Mouse (Mus musculus) forebrain, embryonic 12.5 days (tissue): ENCODE measurements at regions not wholly inside any gene's neighbourhood (a gene's known extent, or its start where the extent isn't known, plus 50 kb on each side); places are given as distances from the start of the nearest gene placed in this dataset.

Source experiments
- ATAC-seq: fragments of 200-750 bp; cut with Nextera tagmentation; 2 replicates; pipeline ENCODE4 v1.8.0; 2017; ENCODE audit warnings: moderate TSS enrichment; ENCODE audit not compliant: low FRiP score
- H3K27ac ChIP-seq: fragments of 300-500 bp; sonication (generic); 2 replicates; pipeline ENCODE4 v1.5.1; 2016; ENCODE audit warnings: mild to moderate bottlenecking
- H3K27me3 ChIP-seq: fragments of 300-500 bp; sonication (generic); 2 replicates; pipeline ENCODE4 v1.6.1; 2016; ENCODE audit warnings: mild to moderate bottlenecking
- H3K36me3 ChIP-seq: fragments of 300-500 bp; sonication (generic); replicated peaks from 2 replicates; pipeline ENCODE4 v1.6.1; 2016; ENCODE audit warnings: mild to moderate bottlenecking
- H3K4me1 ChIP-seq: fragments of 300-500 bp; sonication (generic); 2 replicates; pipeline ENCODE4 v1.6.1; 2016
- H3K4me2 ChIP-seq: fragments of 300-500 bp; sonication (generic); 2 replicates; pipeline ENCODE4 v1.6.1; 2016; ENCODE audit warnings: mild to moderate bottlenecking, moderate library complexity
- H3K4me3 ChIP-seq: fragments of 300-500 bp; sonication (generic); replicated peaks from 2 replicates; pipeline ENCODE4 v1.5.1; 2016; ENCODE audit warnings: mild to moderate bottlenecking
- H3K9ac ChIP-seq: fragments of 300-500 bp; sonication (generic); 2 replicates; pipeline ENCODE4 v1.6.1; 2016; ENCODE audit warnings: mild to moderate bottlenecking
- H3K9me3 ChIP-seq: fragments of 300-500 bp; sonication (generic); 2 replicates; pipeline ENCODE4 v1.6.1; 2016
- WGBS: fragments of 180-500 bp; shearing (Covaris S2); methylation state at CpG from one replicate; pipeline ENCODE4 v1.1.7; 2016; 5-methylcytosine and 5-hydroxymethylcytosine counted together

DNA sequence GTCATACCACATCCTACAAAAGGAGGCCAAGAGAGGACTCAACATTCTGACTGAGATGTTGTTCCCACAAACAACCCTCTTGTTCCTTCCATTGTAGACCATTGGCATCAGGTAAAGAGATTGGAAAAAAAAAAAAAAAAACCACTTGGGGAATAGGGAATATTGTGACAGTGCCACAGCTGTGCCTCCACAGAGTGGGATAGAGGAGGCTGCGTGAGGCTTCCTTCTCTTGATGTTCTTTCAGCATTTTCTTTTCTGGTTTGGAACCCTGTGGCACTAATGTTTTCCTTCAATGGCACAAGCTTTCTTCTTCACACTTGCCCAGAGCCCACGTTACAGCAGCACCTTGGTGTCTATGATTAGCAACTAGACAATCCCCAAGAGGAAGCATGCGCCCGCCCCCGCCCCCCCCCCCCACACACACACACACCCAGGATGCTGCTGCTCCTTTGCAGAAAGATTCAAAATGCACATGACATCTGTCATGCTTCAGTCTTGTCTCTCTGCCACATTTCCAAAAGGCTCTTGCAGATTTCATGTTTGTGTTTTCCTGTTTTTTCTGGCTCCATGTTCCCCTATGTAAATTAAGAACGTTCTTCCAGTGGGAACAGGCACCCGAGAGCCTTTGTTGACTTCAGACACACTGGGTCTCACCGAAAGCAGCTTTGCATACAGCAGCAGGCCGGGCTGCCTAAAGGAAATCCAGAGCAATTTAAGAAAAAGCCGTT lies 2283.4 kb upstream of the Gm7489 start:
- Histone ChIP-seq H3K4me2 (no peak overlapping the region), H3K9me3 (no peaks in the 10 kb centered on the region), H3K36me3 (no peaks in the 10 kb centered on the region), H3K4me1 (no peaks in the 10 kb centered on the region), H3K27ac (no peak overlapping the region), H3K27me3 (no peaks in the 10 kb centered on the region), H3K4me3 (no peak overlapping the region), H3K9ac (no peak overlapping the region)
- 50% methylated on average over 10 of the region's 10 CpGs for WGBS
- no peak for ATAC-seq

DNA sequence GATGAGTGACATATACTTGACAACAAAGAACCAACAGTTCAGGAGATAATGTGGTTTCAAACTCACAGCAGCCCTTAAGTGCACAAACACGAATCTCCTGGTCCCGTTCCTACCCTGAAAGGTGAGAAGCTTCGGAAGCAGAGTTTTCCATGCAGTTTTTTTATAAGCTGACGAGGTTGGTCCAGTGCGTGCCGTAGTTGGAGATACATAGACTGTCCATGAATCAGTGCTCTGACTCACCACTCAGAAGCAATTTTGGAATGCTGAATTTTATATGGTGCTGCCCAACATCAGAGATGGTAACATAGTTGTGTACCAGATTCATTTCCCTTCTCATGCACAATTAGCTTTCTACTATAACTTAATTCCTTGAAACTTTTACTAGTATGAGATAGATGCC lies 2263.3 kb upstream of the Gm7489 start:
- no peaks in the 10 kb centered on the region for H3K9me3 ChIP-seq
- 93% methylated on average over 6 of the region's 6 CpGs for WGBS

DNA sequence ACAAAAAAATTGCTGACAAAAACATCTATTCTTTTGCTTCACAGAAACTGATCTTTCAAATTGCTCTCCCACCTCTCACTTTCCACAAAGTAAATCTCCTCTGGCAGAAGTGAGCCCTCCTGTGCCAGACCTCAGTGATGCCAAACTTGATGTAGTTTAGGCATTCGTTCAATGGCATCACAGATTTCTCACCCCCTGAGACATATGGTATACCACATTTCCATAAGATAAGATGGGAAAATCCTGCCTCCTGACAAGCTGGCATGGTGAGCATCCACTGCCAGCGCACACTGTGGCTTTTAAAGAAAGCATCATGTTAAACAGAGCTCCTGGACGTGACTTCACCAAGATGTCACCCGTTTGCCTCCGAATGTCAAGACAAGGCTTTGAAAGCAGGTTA lies 2257.2 kb upstream of the Gm7489 start:
- H3K36me3 ChIP-seq, result no peaks in the 10 kb centered on the region
- ATAC-seq, result no peak
- no peak overlapping the region for H3K4me2 ChIP-seq
- no peak overlapping the region for H3K4me3 ChIP-seq
- H3K27ac ChIP-seq, result no peak overlapping the region
- H3K9ac ChIP-seq, result no peak overlapping the region
- no peaks in the 10 kb centered on the region for H3K27me3 ChIP-seq
- WGBS, result 89% methylated on average over 5 of the region's 5 CpGs
- no peaks in the 10 kb centered on the region for H3K9me3 ChIP-seq
- H3K4me1 ChIP-seq, result no peaks in the 10 kb centered on the region

More for the DNA sequence above, 2263.3 kb upstream of the Gm7489 start:
- H3K36me3 ChIP-seq, result no peaks in the 10 kb centered on the region
- H3K27me3 ChIP-seq, result no peaks in the 10 kb centered on the region
- no peak overlapping the region for H3K27ac ChIP-seq
- H3K4me2 ChIP-seq, result no peak overlapping the region
- H3K4me1 ChIP-seq, result no peaks in the 10 kb centered on the region
- no peak overlapping the region for H3K9ac ChIP-seq
- no peak overlapping the region for H3K4me3 ChIP-seq
- no peak for ATAC-seq

DNA sequence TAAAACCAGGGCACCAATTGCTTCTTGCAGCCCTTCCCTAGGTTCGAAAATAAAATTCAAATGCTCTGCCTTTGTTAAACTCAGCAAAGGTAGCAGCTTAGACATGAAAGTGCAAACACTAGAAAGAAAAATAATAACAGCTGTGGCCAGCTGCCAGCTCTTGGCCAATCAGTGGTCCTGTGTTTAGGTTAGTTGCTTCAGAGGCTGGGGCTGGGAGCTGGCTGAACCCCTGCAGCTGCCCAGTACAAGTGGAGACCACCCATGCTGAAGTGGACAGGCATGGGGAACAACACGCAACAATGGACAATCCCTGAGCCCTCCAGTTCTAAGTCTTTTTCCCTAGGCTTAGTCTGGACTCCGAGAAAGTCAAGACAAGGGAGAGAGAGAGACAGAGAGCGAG lies 2256.2 kb upstream of the Gm7489 start:
- Histone ChIP-seq H3K27ac (no peak overlapping the region), H3K36me3 (no peaks in the 10 kb centered on the region), H3K4me2 (no peak overlapping the region), H3K9me3 (no peaks in the 10 kb centered on the region), H3K27me3 (no peaks in the 10 kb centered on the region), H3K9ac (no peak overlapping the region), H3K4me3 (no peak overlapping the region), H3K4me1 (no peaks in the 10 kb centered on the region)
- no peak for ATAC-seq
- WGBS, result 32% methylated on average over 4 of the region's 4 CpGs

DNA sequence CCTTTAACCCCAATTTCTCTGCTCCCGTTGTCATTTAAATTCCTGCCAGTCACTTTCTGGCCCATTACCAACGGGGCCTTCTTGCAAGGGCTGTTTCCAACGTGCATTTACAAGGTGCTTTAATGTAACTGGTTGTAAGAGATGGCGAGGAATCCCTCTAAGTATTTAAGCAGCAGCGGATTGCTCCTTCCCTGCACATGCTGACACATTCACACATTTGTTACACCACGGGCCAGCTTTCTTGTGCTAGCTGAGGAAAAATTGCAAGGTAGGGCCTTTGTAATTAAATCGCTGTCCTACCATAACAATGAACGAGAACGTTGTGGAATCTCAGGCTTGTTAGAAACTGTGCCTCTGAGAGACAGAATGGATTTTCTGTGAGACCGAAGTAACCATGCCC lies 2252.8 kb upstream of the Gm7489 start:
- H3K36me3 ChIP-seq, result no peaks in the 10 kb centered on the region
- no peak overlapping the region for H3K4me3 ChIP-seq
- peaks cover 8% of the 10 kb centered on the region for H3K4me1 ChIP-seq
- H3K27me3 ChIP-seq, result no peaks in the 10 kb centered on the region
- H3K4me2 ChIP-seq, result no peak overlapping the region
- no peak for ATAC-seq
- no peaks in the 10 kb centered on the region for H3K9me3 ChIP-seq
- WGBS, result 70% methylated on average over 10 of the region's 10 CpGs
- no peak overlapping the region for H3K27ac ChIP-seq
- no peak overlapping the region for H3K9ac ChIP-seq

DNA sequence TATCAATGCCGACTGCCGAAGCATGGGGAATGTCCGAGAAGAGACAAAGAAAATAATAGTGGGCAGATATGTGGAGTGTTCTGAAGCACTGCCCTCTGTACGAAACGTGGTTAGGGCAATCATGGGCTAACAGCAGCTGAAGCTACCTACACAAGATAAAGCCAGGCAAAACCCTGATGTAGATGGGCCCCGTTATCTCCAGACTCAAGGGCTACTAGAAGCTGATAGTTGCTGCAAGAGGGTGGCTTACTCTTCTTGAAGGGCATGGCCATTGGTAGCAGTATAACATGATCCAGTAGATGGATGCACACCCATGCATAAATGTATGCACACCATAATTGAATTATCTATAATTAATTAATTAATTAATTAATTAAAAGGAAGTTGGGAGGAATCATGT lies 2251.6 kb upstream of the Gm7489 start:
- Histone ChIP-seq H3K36me3 (no peaks in the 10 kb centered on the region), H3K9me3 (no peaks in the 10 kb centered on the region), H3K9ac (no peak overlapping the region), H3K4me1 (peaks cover 8% of the 10 kb centered on the region), H3K4me2 (no peak overlapping the region), H3K4me3 (no peak overlapping the region), H3K27me3 (no peaks in the 10 kb centered on the region), H3K27ac (no peak overlapping the region)
- 87% methylated on average over 6 of the region's 6 CpGs for WGBS
- no peak for ATAC-seq

DNA sequence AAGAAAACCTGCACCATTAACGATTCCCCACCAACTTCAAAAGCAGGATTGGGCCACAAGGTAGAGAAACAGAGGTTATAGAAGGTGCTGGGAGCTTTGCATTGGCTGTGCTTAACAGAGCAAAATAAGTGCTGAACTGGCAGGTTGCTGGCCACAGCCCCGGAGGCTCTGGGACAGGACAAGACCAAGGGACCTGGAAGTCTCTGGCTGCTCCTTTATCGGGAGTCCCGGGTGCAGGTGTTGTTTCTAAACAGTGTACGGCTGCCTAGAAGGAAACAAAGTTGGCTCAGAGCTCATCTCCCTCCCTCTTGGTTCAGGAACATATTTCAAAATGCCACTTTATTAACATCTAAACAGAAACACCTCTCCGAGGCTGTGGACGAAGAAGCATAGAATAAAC lies 2250.0 kb upstream of the Gm7489 start:
- Histone ChIP-seq H3K4me2 (peak overlapping the region; percentile 49), H3K4me1 (peaks cover 8% of the 10 kb centered on the region), H3K4me3 (peak overlapping the region; percentile 15), H3K27ac (peak overlapping the region; percentile 61), H3K9me3 (no peaks in the 10 kb centered on the region), H3K27me3 (no peaks in the 10 kb centered on the region), H3K9ac (peak overlapping the region; percentile 29; the same call in 1 of the 2 replicates), H3K36me3 (no peaks in the 10 kb centered on the region)
- ATAC-seq, result peak; percentile 59; the same call in 1 of the 2 replicates
- WGBS, result 19% methylated on average over 7 of the region's 7 CpGs

DNA sequence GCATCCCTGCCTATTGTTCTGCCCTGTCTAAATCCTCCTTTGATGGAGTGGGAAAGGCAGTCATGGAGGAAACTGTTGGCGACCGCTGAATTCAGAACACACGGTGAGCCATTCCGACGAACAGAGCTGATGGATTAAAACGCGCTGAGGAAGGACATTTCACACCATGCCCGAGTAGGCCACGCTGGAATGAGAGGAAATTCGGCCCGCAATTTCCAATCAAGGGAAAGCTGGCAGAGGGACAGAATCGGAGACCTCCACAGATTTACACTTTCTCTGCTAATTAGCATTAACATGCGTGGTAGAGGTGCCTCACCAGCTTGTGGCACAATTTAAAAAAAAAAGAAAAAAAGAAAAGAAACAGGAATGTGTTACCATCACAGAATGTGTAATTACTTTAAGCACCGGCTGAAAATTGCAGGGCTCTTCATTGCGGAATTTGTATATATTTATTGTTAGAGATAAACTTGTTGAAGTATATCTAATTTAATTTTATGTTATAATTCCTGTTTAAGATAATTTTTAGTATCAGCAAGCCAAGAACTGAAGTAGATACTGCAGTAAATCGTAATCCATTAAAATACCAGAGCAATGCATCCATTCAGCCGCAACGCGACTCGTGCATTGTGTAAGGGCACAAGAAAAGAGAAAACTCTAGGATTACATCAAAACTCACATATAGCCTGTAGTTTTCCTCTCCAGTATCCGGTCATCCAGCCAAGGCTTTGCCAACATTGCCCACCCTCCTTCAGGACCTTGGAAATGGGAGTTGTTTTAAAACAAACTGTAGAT lies 2249.4 kb upstream of the Gm7489 start:
- peak overlapping the region; percentile 15 for H3K4me3 ChIP-seq
- H3K27ac ChIP-seq, result peak overlapping the region; percentile 61
- H3K9ac ChIP-seq, result peak overlapping the region; percentile 29; the same call in 1 of the 2 replicates
- WGBS, result 20% methylated on average over 21 of the region's 21 CpGs
- no peaks in the 10 kb centered on the region for H3K9me3 ChIP-seq
- peak overlapping the region; percentile 49 for H3K4me2 ChIP-seq
- peaks cover 8% of the 10 kb centered on the region for H3K4me1 ChIP-seq
- no peaks in the 10 kb centered on the region for H3K36me3 ChIP-seq
- no peaks in the 10 kb centered on the region for H3K27me3 ChIP-seq
- peak; percentile 72; the same call in 1 of the 2 replicates for ATAC-seq

DNA sequence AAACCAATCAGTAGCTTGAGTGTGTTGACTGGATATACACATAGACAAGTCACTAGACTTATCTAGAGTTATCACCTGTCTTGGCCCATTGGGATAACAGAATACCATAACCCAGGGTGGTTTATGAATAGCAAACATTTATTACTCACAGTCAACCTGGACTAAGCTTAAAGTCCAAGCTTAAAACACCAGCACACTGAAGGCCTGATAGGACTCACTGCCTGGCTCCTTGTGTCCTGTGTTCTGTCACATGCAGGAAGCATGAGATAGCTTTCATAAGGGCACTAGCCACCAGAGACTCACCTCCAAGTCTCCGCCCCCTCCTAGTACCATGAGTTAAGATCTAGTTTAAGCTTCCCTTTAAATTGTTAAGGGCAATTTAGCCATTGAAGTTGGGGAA lies 2247.1 kb upstream of the Gm7489 start:
- H3K4me2 ChIP-seq, result no peak overlapping the region
- no peaks in the 10 kb centered on the region for H3K27me3 ChIP-seq
- WGBS, result 98% methylated on average over 1 of the region's 1 CpGs
- H3K4me1 ChIP-seq, result peaks cover 8% of the 10 kb centered on the region
- H3K9ac ChIP-seq, result no peak overlapping the region
- no peak overlapping the region for H3K4me3 ChIP-seq
- no peaks in the 10 kb centered on the region for H3K9me3 ChIP-seq
- H3K36me3 ChIP-seq, result no peaks in the 10 kb centered on the region
- no peak for ATAC-seq
- H3K27ac ChIP-seq, result no peak overlapping the region

DNA sequence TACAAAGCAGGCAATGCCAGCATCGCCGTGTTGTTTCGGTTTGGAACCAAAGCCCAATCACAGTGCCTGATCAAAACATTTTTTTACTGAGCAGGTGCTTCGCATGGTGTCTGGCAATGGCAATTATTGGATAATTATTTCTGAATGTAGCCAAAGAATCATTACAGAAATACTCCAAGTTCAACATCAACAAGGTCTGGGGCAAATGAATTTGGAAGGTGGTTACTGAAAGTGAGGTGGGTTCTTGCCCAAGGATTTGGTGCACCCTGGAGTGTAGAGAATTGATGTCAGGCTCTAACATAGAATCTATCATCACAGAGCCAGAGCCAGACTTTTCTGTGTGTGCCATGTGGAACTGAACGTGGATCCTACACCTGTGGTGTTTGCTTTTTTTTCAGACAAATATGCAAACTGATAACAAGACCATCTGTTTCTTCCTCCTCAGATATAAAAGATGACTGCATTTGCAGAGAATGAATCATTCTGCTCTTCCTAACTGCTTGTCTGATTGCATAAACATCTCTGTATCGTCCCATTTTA lies 2240.9 kb upstream of the Gm7489 start:
- WGBS, result 86% methylated on average over 6 of the region's 6 CpGs
- H3K27ac ChIP-seq, result no peak overlapping the region
- no peak overlapping the region for H3K9ac ChIP-seq
- no peaks in the 10 kb centered on the region for H3K9me3 ChIP-seq
- H3K4me3 ChIP-seq, result no peak overlapping the region
- H3K27me3 ChIP-seq, result no peaks in the 10 kb centered on the region
- H3K36me3 ChIP-seq, result no peaks in the 10 kb centered on the region
- ATAC-seq, result no peak
- no peaks in the 10 kb centered on the region for H3K4me1 ChIP-seq
- H3K4me2 ChIP-seq, result no peak overlapping the region

DNA sequence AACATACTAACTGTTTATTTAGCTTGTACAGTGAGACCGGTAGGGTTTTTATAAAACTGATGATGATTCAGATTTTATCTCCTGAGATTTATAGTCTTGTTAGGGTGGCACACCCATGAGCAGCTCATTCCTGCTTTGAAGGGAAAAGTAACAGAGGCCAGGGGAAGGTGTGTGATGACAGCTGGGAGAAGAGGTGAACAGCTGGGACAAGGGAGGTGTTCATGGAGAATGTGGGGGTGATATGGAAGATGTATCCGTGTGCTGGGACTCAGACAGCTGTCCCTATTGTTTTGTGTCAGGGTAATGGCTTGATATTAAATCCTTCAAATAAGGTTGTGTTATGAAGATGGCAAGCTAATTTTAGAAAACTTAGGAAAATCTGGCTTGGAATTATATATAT lies 2238.4 kb upstream of the Gm7489 start:
- H3K27ac ChIP-seq, result no peak overlapping the region
- H3K9ac ChIP-seq, result no peak overlapping the region
- no peak overlapping the region for H3K4me2 ChIP-seq
- H3K4me3 ChIP-seq, result no peak overlapping the region
- H3K9me3 ChIP-seq, result no peaks in the 10 kb centered on the region
- H3K36me3 ChIP-seq, result no peaks in the 10 kb centered on the region
- ATAC-seq, result no peak
- no peaks in the 10 kb centered on the region for H3K27me3 ChIP-seq
- H3K4me1 ChIP-seq, result no peaks in the 10 kb centered on the region
- 70% methylated on average over 2 of the region's 2 CpGs for WGBS

DNA sequence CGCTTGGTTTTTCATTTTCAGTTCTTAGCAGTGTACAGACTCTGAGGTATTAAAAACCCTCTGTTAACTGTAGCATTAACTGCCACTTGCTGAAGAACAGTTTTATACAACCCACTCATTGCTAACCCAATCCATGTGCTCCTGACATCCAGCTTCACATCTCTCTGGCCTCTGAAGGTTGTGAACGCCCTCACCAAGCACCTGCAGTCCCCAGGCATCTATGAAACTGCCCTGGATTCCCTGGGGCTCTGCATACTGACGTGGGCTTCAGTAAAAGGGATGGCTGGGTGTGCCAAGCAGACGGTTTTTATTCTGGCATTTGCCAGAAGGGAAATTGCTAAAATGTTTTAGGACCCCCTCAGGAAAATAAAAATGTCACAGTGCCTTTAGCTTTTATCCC lies 2232.2 kb upstream of the Gm7489 start:
- no peaks in the 10 kb centered on the region for H3K36me3 ChIP-seq
- no peaks in the 10 kb centered on the region for H3K27me3 ChIP-seq
- no peak overlapping the region for H3K4me3 ChIP-seq
- no peak overlapping the region for H3K4me2 ChIP-seq
- WGBS, result 64% methylated on average over 4 of the region's 4 CpGs
- no peaks in the 10 kb centered on the region for H3K4me1 ChIP-seq
- H3K9ac ChIP-seq, result no peak overlapping the region
- peaks cover 5% of the 10 kb centered on the region; the same call in 1 of the 2 replicates for H3K9me3 ChIP-seq
- no peak overlapping the region for H3K27ac ChIP-seq
- no peak for ATAC-seq
